Mouse (Mus musculus) v-Abl transformed pro-B cells (cell line): ENCODE data around the gene Cox7a2l.

ENCODE experiments used
- in situ Hi-C, 2 experiments: fragments of 400-800 bp; cut with MboI; formaldehyde crosslinking; loops; one replicate each; pipeline ENCODE4 v1.15.1; 2025; ENCODE audit not compliant: unreplicated experiment in 2 of 2

The Cox7a2l gene

GRCm38 (mm10) chr17:83457271-83457670 lies 59.9 kb downstream of the Cox7a2l start:
- in situ Hi-C loops = loop anchor here (10.0 kb wide), 2 partner anchors 52 to 182 kb away; no protein-coding TSS in a partner anchor

- in situ Hi-C loops = loop anchor here (10.0 kb wide), 2 partner anchors 49 to 179 kb away; no protein-coding TSS in a partner anchor
Measured at GRCm38 (mm10) chr17:83453587-83453986, 63.5 kb downstream of the Cox7a2l start.

GRCm38 (mm10) chr17:83452451-83452850 lies 64.7 kb downstream of the Cox7a2l start:
- in situ Hi-C loops = loop anchor here (10.0 kb wide), 2 partner anchors 48 to 178 kb away; no protein-coding TSS in a partner anchor
